Mouse (Mus musculus) layer of hippocampus, postnatal 36 days (tissue): Measurements from ENCODE around the gene Ica1. TPM values are rescaled to one million over a fixed set of nuclear protein-coding genes. Genes with fewer than 3 reads are reported as not detected.
A peak's percentile ranks its signal among the peaks of the same experiment; 100 is the strongest.

Experiments used
- DNase-seq, 2 experiments: peaks; one replicate each; pipeline ENCODE4 v3.0.0; 2022
- total RNA-seq, 2 experiments: library from RNA; stranded (reverse); gene quantifications; 2 replicates each; pipeline ENCODE4 v1.2.3; 2021

Ica1 gene
- total RNA-seq, 2 experiments from 2014 or later, result 56.3 to 61.7 TPM

GRCm38 (mm10) chr6:8742449-8742848 is 35.8 kb downstream of the Ica1 start:
- no peak for DNase-seq

DNA sequence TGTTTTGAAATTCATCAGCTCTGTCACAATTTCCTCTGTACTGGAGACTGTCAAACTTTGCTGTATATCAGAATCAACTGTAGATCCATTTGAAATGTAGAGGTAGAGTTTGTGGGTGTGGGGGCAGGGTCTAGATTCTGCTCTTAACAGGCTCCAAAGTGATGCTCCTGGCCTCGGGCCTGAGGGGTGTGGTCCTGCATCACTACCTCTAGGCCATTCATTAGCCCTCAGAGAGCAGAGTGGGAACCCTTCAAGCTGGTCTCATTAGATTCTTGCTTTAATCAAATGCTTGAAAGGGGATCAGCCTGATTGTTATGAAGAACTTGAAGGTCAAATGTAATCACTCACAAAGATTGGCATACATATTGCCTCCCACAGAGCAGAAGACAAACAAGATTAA is 36.6 kb downstream of the Ica1 start:
- no peak for DNase-seq

- no peak for DNase-seq
Observed at GRCm38 (mm10) chr6:8740092-8740491, 38.2 kb downstream of the Ica1 start.

GRCm38 (mm10) chr6:8738396-8738795 is 39.9 kb downstream of the Ica1 start:
- no peak for DNase-seq

DNA sequence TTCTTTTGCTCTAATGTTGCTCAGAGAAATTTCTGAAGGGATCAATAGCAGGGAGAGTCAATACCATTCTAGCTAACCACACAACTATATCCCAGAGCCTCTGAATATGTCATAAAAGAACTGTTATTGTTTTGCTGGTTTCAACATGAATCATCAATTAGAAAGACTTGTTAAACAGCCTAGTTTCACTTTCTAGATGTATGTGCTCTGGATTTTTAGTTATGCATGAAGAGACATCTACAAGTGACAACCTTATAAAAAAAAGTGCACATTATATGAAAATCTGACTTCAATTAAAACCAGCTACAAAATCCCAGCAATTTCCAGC is 41.8 kb downstream of the Ica1 start:
- no peak for DNase-seq

GRCm38 (mm10) chr6:8735657-8736492 is 42.4 kb downstream of the Ica1 start:
- peak; percentile 62 to 66 for DNase-seq

- no peak for DNase-seq
Observed at GRCm38 (mm10) chr6:8735044-8735443, 43.2 kb downstream of the Ica1 start.

GRCm38 (mm10) chr6:8732492-8732891 is 45.8 kb downstream of the Ica1 start:
- no peak for DNase-seq

GRCm38 (mm10) chr6:8731656-8732191 is 46.6 kb downstream of the Ica1 start:
- no peak for DNase-seq

GRCm38 (mm10) chr6:8730433-8730832 is 47.9 kb downstream of the Ica1 start:
- no peak for DNase-seq

GRCm38 (mm10) chr6:8727806-8728205 is 50.5 kb downstream of the Ica1 start:
- DNase-seq, result no peak

- DNase-seq, result no peak
Observed at GRCm38 (mm10) chr6:8725610-8726009, 52.7 kb downstream of the Ica1 start.

- no peak for DNase-seq
Observed at GRCm38 (mm10) chr6:8719692-8720091, 58.6 kb downstream of the Ica1 start.

GRCm38 (mm10) chr6:8717967-8718366 is 60.3 kb downstream of the Ica1 start:
- DNase-seq, result no peak

GRCm38 (mm10) chr6:8716539-8716938 is 61.7 kb downstream of the Ica1 start:
- DNase-seq, result no peak

DNA sequence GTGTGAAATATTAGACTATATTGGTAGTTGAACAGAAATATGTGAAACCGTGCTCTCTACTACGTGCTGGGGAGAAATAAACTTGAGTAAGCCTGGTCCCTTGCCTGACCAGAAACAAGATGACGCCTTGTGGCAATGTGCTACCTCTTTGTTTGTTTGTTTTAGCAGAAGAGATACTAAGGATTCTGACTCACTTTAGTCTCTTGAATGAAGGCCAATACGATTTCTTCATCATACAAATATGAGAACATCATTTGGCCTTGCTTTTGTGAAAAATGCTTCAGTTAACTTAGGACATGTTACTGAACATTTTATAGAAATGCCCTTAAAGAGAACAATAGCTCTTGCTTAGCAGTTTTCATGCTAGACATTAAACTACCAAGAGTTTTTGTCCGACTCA is 67.0 kb downstream of the Ica1 start:
- DNase-seq, result no peak

DNA sequence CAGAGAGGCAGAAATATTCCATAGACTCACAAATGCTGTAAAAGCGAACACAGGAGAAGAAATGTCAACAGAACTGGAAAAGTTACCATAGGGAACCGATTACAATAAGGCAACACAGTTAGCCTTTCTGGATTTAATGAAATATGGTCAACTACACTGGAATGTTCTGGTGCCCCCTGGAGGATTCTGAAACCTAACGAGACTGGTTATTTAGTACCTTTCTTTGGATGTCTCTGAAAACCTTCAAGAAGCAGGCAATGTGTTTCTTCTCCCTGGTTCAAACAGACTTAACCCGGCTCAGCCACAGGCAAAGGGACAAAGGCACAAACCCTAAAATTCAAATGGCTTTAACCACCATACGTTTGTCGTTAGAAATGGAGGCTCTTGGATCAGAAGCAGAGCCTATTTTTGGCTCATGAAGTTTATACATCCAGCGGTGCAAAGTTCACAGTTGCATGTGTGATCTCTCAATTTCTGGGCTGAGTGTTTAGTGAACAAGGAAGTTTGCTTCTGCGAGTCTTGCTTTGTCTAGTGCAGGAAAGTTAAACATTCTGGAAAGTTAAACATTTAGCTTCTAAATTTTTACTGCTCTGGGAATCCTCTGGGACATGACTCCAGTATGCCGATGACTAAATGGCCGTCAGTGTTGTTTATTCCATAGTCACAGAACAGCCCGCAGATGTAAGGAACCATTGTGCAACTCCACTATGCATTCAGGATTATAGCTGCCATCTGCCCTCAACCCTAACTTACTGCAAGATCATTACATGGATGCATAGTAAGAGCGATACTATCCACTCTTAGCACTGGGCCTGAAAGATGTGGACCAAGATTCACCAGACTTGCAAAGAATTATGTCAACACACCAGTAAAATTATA is 83.4 kb downstream of the Ica1 start:
- no peak for DNase-seq

DNA sequence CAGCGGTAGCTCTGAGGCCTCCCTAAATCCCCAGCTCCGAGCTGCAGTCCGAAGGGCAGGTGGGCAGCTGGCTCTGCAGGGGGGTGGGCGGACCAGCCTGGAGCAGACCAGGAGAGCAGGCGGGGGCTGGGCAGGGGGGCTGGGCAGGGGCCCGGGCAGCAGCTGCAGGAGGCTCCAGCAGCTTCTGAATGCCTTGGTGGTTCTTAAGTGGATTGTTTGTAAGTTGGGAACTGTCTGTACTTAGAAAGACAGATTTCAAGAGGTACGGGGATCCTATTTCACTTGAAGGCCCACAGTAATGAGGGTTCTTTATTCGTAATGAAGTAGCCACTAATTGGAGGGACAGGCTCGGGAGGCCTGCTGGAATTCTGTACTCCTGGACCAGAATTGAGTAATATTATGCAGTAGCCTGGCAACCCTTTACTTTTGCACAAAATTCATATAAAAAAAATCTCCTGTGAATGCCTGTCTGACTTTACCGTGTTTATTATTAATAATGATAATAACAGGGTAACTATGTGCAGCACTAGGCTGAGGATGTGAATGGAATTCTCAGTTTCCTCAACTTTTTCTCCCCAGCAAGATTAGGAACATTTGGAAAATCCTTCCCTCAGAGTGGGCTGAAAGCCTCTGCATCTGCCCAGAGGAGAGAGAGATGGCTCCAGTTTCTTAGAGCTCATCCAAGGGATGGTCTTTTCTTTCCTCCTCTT is 84.2 kb downstream of the Ica1 start:
- DNase-seq, result no peak

GRCm38 (mm10) chr6:8693141-8693881 is 85.0 kb downstream of the Ica1 start:
- no peak for DNase-seq

DNA sequence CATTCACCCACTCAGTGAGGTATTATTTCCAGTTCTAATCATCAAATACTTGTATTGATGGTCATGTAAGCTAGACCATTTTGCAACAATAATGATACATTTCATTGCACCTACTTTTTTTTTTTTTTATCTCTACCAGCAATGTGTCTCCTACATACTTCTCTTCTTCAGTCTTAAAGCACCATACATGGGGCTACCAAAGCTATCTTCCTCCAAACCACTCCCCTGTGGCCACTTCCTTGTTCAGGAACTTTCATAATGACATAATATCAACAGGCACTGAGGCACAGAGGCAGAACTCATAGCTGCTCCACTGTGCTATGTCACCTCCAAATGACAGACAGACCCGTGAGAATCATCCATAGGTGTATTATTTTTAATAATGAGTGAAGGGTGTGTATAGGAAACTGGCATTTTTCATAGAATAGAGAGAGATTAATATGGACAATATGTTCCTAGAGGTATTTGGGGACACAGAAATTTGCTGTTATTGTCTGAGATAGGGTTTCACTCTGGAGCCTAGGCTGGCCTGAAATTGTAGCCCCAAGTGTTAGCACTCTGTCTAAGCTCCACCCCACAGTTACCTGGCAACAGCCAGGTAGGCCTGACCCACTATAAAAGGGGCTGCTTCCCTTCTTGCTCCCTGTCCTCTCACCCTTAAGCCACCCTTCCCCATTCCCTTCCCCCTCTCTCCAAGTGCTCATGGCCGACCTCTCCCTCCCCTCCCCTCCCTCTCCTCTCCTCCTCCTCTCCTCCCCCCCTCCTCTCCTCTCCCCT is 86.9 kb downstream of the Ica1 start:
- DNase-seq, result no peak

GRCm38 (mm10) chr6:8690441-8690840 is 87.8 kb downstream of the Ica1 start:
- DNase-seq, result no peak
